Mouse (Mus musculus) lung, postnatal 25 days (tissue): ENCODE measurements at regions not wholly inside any gene's neighbourhood (a gene's known extent, or its start where the extent isn't known, plus 50 kb on each side); places are given as distances from the start of the nearest gene placed in this dataset.

Experiments used
- DNase-seq: peaks from one replicate; pipeline ENCODE4 v3.0.0; 2022; ENCODE audit warnings: low spot score

DNA sequence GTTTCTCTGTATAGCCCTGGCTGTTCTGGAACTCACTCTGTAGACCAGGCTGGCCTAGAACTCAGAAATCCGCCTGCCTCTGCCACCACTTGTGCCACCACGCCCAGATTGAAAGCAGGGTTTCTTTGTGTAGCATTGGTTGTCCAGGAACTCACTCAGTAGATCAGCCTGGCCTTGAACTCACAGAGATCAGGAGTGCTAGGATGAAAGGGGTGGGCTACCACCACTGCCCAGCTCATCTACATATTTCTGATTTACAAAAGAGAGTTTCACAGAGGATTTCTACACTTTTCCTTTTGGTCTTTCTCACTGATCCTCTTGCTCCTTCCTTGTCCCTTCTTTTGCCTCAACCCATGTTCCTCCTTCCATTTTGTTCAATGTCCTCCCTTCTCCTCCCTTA, 53.1 kb upstream of the Lbx1 start:
- no peak for DNase-seq

DNA sequence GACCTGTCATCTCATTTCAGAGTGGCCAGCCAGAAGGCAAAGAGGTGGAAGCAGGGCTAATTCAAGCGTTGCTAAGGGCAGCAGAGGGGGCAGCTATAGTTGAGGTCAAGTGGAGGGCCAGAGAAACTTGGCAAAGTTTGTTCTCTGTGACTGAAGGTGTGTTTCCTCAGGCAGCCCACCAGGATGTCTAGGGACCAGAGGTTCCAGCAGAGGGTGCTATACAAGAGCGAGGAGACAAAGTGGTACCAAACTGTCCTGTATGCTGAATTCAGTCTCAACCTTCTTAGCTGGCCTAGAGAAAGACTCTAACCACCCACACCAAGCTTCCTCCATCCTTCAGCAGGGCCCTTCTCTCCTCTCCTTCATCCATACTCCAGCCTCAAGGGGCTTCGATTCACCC, 62.2 kb upstream of the Lbx1 start:
- no peak for DNase-seq

DNA sequence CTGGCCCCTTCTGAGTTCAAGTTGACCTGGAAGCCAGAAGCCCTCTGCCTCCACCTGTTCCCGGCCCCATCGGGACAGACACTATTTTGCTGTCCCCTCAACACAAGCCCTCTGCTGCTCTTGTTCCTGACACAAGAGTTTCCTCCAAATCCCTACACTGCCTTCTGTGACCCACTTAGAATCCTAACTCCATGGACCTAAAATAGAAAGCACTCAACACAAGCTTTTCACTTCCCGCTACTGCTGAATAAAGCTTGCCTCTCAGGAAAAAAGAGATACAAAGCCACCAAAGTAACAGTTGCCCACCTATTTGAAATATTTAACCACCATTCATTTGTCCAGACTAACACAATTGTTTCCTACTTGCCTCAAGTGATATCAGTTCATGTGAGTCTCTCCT, 63.7 kb upstream of the Lbx1 start:
- no peak for DNase-seq

DNA sequence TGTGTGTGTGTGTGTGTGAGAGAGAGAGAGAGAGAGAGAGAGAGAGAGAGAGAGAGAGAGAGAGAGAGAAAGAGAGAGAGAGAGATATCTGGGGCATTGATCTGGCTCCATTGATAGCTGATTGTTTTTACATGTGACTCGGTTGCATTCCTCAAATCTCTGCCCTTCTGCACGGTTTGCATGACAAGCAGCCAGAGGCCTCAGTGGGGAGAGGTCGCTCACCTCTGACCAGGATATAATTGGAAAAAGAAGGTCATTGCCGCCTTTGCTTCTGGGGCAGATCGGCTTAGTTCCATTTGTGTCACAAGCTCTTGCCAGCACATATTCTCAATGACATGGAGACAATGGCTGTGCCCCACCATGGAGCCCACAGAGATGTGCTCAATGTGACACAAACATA, 63.8 kb upstream of the Btrc start:
- no peak for DNase-seq

DNA sequence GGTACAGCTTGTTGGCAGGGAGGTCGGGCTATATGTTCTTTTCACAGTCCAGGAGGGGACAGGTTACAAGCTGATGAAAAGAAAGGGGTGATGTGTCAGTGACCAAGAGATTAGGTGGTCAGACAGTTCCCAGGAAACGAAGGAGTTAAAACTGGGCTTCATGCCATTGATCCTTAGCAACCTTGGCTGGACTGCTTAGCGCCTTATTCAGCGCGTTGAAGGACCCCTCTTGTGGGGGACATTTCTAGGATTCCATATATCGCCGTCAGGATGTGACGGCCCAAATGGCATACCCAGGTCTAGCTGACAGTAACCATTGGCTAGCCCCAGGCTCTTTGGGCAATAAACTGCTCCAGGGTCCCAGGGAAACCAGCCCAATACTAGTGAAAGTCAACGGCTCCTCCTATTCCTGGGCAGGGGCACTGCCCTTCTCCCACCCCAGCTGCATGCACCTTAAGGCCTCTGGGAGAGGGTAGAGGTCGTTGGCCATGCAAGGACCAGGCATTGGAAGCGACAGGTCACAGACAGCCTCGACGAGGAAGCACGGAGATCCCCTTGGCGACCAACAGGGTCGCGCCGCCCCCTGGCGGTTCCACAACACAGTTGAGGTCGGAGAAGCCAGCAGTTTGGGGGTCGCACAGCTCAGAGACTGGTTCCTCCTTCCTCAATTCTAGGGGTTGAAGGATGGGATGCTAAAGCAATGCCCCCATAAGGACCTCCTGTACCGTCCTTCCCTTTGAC, 62.7 kb upstream of the Btrc start:
- DNase-seq, result peak; percentile 15

DNA sequence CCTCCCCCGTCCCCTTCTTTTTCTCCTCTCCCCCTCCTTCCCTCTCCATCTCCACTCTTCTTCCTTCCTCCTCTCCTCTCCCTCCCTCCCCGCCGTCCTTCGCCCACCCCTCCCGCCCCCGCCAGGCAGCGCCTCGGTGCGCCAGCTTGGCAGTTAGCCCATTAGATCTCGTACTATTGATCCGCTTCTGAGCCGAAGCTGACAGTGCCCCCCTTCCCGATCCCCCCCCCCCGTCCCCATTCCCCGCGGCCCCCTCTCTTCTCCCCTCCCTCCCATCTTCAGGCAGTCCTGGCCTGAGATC, 62.2 kb upstream of the Btrc start:
- no peak for DNase-seq

DNA sequence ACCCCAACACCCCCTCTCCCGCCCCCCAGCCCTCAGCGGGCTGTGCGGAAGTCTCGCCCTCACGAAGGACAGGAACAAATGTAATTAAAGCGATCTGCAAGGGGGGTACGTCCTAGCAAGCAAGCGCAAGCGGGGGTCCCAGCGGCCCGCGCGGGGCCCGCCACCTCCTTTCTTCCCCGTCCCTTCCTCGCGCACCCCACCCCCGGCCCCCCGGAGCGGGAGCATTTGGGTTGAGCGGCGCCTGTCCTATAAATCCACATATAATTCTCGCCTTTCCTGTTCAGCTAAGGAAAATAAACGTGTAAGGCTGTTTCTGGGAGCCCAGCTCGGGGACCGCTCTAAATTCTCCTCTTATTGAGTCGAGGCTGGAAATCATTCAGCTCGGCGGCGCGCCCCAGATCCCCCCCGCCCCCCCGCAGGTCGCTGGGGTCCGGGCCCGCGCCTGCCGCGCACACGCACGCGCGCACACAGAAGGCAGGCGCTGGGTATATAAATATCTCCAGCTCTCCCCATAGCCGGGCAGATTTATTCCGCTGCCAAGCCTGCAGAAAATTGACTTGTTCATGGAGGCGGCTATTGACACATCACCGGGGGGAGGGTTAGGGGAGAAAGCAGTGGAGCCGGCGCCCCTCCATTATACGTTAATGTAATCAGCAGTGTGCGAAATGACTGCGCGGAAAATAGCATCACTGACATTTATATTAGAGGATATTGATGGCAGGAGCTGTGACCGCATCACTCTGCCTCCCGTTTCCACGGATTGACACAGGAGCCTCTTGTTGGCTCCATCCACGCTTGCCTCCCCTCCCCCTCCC, 61.6 kb upstream of the Btrc start:
- no peak for DNase-seq

DNA sequence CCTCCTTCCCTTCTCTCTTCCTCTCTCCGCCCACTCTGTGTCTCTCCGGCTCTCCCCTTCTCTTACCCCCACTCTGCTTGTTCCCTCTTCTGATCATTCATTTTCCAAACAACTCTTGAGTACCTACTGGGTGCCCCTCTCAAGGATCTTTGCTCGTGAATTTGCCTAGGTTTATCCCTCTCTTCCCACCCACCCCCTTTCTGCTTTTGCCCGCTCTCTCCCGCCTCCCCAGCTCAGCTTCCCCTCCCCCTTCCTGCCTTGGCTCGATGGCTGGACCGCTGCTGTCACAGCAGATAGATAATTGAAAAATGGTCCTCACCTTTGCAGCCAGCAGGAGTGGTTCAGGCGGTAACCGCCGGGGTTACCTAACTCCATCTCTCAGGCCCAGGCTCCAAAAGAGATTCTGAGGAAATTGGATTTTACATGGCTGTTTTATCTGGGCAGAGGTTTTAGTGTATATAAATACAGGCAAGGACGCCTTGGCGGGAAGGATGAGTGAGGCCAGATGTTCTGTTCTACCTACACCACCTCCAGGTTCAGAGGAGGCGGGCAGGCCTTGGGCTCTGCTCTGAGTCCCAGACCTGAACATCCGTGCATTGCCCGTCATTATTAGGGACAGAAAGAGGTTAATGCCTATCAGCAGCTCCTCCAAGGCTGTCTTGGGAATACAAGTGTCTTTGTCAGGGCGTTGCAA, 60.8 kb upstream of the Btrc start:
- no peak for DNase-seq

DNA sequence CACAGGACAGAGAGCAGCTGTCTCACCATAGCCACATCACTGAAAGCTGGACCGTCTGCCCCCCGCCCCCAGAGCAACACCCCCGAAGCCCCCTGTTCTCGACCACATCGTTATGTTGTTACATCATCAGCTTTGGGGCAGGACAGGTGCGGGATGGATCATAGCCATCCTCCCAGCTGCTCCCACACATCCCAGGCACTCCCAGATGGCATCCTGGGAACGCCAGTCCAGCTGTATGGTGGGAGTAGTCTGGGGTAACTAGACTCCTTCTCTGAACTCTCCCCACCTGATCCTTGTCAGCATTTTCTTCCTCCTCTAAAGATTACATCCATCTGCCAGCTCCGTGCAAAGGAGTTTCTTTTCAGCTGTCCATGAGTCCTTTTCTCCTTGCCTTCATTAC, 59.0 kb upstream of the Btrc start:
- no peak for DNase-seq

DNA sequence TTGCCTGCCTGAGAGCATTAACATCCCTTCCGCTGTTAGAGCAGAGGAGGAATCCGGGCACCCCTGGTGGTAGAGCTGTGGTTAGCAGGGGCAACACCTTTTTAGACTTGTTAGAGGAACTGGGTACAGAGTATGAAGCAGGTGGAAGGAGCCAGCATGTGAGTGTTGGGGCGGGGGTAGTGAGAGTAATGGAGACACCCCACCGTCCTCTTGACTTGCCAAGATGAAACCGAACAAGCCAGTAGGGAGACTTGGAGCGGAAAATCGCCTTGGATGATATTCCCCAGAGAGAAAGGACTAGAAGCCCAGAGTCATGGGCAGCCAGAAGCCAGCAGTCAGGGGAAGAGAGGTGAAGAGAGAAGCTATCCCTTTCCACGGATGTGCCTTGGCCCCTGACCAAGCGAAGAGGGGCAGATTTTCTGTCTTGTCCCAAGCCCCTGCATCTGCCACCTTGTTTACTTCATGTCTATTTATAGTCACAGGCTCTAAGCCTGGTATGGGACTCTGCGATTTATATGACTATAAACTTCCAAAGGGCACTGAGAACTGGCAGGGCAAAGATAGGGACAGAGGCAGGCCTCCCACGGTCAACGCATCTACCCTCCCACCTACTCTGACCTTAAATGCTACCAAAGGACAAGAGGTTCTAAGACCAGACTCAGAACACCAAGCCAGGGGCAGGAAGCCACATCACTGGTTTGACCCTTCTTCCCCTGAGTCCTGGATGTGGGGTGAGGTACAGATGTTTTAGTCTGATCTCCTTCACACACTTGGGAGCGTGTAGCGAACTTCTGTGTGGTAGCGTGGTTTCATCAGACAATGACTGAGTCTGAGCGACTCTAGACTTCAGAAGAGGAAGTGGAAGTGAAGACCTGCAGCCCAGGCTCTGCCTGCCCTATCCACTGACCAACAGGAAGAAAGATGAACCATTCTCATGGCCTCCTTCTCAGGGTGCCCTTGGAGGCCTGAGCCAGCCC, 55.9 kb upstream of the Btrc start:
- peak; percentile 20 for DNase-seq

DNA sequence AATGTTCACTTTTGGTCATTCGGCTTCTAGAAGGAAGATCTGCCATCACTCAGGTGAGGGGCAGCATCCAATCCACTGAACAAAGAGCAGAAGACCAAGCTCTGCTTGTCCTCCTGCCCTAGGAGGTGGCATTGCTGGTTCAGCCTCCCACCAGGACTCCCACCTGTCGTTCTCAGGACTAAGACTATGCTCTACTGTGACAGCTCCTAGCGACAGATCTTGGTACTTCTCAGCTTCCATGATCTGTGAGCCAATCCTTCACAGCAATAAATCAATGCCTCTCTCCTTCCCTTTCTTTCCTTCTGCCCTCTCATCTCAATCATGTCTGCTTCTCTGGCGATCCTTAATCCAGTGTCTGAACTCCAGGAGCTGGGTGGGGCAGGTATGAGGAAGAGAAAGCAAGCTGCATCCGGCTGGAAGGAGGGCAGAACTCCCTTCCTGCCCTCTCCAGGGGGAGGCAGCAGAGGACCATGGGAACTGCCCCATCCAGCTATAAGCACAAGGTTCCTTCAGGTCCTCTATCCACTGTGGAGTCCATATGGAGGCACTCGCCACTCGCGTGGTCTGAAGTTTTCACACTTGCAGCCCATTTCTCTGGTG, 54.8 kb upstream of the Btrc start:
- DNase-seq, result peak; percentile 39

DNA sequence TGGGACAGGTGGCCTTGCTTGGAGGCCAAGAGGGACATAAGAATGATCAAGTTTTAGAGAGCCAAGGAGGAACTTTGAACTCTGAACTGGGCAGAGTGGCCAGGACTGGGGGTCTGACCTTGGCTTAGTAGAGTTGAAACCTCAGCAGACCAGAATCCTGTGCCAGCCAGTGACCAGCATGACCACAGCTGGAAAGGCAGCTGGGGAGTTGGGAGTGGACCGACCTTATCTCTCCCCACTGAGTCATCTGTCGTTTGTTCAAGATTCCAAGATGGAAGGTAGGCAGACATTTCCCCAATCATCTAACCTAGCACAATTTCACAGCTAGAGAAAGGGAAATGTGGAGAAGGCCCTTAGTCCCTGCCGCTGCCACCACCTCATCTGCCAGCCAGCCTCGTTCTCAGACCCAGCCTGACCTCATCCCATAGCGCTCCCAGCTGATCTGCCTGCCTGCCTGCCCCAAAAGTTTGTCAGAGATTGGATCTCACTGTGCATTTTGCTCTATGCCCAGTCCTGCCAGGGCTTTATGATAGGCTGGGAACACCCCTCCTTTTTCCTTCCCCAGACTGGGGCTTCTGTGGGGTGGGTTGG, 53.1 kb upstream of the Btrc start:
- DNase-seq, result no peak

DNA sequence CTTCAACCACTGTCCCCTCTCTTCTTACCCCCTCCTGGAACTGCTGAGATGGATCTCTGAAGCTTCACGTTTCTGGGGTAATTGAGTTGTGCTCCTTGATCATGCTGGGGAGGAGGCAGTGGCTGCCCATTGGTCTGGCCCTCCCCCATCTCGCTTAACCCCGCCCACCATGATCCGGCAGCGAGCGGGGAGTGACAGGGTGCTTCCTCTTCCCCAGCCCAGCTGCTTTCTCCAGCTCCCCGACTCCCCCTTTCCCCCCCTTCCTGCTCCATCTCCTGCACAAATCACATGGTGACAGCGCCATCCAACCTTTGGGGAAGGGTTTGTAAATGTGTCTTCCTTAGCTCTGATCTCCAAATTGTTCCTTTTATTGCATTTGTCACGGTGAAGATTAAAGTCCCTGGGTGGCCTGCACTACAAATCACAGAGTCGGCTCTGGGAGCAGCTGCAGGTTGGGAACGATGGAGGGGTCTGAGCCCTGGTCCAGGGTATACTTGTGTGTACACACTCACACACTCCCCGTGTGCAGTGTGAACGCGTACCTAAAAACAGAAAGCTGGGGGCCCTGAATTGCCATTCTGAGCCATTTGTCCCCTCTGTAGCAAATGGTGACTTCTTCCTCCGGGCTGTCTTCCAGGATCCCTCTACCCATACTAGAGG, 52.5 kb upstream of the Btrc start:
- DNase-seq, result peak; percentile 64

DNA sequence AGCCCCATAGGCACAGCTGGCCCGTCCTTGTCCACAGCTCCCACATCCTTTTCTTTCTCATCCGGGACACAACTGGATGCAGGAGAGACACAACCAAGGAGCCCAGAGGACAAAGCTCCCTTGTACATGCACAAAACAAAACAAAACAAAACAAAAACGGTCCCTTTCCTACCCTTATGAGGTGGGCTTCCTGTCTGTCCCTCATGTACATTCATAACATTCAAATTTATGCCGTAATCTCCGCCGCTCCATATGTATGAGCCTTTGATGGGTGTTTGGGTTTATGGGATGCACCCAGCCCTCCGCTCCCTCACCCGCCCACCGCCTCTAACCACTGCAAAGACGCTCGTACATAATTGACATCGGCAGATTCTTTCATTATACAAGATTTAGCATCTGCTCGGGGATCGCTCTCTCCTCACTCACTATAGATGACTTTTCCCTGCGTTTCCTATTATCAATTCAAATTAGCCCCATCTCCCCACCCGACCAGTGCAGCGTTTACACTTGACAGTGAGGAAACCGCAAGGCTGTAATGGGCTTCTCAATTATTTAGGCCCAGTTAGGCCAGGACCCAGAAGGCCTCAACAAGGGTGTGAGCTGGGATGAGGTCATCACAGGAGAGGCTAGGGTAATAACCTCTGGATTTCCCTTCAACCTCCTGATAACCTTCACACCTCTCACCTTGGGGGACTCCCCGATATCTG, 51.5 kb upstream of the Btrc start:
- no peak for DNase-seq

DNA sequence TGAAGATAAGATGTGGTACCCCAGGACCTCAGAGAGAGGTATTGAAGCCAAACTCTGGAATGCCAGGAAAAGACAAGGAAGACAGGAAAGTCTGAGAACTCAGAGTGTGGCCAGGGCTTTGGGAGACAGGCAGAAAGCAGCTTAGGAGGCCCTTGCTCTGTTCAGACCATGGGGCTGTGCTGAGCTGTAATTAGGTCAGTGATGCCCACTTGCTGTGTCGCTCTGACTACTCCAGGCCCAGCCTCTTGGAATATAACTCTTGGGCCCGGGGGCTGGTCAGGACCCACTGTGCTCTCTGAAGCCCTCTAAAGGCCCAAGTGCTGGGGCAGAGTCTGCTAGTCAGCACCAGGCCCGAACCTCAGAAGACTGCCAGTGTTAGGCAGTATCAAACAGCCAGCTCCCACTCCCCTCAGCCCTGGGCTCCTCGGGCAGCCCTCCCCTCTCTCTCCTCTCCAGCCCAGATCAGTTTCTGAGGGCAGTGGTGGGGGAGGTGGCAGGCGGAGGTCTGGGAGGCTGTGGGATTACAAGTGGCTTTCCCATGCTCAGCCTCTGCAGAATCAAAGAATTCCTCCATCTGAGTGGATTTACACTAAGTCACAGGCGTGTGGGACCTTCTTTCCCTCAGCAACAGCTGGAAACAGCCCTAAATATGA, 50.7 kb upstream of the Btrc start:
- no peak for DNase-seq
